Mouse (Mus musculus): ENCODE measurements around the gene Rpl3.

Gene Rpl3

DNA sequence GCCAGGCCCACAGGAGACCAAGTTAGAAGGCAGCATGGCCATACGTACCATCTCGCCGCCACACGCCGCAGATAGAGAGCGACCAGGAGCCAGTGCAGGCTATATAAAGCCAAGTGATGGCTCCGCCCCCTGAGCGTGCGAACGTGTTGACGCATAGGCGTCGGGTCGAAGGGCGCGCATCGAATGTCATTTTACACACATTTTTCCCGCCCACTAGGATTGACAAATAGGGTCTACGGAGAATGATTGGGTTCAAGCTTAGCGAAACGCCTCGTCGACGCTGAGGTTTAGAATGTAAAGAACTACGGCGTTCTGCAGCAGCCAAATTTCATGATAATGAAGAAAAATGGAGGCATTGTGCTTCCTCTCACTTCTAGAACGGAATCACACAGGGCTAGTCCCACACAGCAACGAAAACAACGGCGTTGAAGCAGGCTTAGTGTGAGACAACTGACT is 8.4 kb downstream of the Rpl3 start:
- DNase-seq: peak; percentile 98

DNA sequence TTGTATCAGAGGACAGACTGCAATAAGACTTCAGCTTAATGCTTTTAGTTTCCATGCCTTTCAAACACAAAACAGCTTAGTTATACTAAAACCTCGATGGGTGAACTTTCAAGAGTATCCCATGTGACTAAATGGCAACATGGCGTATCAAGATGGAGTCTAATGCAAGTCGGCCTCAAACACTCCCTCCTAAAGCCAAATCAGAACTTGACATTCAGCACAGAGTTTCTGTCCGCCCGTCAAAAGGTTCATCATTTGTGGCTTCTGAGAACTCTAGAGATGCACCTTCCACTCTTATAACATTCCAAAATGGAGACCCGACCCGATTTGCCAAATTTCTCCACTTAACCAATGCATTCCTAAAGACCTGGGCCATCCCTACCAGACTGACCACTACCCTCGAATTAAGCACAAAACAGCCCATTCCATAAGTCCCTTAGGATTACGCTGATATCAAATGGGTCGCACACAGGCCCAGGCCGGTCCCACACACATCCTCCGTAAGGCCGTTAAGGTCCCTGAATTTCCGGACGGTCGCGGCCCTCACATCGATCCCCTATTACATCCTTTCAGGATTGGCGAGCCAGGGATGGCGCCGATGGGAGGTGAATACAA is 8.9 kb downstream of the Rpl3 start:
- DNase-seq: no peak

DNA sequence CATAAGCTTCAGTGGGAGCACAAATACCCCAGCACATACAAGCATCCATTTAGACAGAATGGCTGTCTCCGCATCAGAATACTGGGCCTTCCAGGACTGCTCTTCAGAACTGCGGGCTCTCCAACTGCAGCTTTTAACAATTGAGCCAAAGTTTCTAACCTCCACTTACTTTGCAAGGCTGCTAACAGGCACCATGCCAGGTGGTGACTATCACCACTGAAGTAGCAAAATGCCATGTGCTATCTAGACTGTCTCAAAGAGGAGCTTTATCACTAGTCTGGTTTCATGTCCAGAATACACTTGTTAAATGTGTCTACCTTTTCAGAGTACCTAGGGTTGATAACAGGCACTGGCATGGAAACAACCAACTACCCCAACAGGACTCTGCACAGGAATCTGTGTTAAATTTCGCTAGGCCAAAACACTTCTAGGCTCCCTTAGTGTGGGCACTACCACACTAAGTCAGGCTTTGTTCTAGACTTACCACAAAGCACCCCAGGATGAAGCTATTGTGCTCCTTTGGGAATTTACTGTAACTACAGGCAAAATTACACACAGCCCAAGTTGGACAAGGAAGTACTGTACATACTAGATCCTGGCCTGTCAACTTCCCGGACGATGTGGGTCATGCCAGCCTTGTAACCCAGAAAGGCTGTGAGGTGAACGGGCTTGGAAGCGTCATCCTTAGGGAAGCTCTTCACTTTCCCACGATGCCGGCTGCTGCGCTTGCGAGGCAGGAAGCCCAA is 9.7 kb downstream of the Rpl3 start:
- no peak for DNase-seq

DNA sequence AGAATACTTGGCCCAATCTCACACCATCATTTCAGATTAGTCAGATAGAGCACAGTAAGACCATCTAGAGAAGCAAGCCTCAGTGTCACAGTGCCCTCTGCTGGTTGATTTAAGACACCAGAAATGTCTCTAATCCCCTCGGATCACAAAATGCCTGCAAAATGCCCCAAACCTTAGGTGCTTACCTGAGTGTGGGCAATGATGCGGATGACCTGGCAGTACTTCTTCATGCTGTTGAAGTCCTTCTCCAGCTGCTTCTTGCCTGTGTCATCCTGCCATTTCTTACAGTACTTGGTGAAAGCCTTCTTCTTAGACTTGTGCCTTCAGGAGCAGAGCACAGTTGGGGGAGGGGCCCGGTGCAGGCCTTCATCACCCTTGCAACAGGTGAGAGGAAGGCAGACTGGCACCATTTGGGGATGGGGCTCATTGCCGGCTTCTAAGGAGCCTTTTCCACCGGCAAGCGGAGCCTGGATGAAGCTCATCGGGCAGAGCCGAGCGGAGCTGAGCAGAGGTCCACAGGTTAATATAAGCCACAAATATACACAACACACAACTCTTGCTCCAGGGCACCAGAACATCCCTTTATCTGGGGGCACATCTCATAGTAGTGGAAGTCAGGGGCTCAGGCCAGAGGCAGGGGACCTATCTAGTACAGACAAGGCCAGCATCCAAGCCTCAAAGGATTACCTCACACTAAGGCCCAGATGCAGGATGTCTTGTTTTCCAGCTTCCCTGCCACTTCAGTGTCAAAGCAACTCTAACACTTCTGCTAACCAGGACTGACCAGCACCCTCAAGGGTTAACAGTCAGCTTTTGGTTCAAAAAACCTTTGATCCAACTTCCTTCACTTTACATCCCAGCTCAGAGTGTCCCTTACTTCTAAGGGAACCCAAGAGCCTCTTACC is 10.7 kb downstream of the Rpl3 start:
- DNase-seq: no peak

DNA sequence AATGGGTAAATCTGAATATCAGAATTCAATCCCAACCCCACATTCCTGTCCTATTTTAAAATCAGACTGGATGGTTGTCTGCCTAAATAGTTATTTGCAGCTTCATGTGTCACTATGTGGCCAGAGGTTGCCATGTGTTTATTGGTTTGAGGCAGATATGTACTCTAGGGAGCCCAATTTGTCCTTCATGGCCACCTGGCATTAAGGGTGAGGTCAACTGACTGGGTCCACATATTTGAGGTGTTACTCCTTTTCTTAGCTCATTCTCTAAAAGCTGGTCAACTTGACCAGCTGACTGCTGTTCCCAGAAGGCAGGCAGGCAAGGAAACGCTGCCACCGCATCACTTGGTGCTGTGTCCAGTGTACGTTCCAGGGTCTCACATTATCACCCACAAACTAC is 11.7 kb downstream of the Rpl3 start:
- DNase-seq: no peak

DNA sequence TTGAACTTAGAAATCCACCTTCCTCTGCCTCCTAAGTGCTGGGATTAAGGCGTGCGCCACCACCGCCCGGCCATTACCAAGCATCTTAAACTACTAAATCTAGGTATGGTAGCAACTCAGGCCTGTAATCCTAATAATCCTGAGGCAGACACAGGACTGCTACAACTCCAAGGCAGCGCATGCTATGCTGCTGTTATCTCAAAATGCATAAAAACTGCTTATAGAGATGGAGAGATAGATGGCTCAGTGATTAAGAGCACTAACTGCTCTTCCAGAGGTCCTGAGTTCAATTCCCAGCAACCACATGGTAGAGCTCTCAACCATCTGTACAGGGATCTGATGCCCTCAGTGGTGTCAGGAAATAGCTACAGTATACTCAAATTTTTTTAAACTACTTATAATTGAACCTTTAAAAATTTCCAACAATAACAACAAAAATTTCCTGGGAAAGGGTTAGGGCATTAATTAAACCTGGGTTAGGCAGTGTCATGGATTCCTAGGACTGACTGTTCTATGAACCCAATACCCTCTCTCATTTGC is 12.5 kb downstream of the Rpl3 start:
- no peak for DNase-seq

DNA sequence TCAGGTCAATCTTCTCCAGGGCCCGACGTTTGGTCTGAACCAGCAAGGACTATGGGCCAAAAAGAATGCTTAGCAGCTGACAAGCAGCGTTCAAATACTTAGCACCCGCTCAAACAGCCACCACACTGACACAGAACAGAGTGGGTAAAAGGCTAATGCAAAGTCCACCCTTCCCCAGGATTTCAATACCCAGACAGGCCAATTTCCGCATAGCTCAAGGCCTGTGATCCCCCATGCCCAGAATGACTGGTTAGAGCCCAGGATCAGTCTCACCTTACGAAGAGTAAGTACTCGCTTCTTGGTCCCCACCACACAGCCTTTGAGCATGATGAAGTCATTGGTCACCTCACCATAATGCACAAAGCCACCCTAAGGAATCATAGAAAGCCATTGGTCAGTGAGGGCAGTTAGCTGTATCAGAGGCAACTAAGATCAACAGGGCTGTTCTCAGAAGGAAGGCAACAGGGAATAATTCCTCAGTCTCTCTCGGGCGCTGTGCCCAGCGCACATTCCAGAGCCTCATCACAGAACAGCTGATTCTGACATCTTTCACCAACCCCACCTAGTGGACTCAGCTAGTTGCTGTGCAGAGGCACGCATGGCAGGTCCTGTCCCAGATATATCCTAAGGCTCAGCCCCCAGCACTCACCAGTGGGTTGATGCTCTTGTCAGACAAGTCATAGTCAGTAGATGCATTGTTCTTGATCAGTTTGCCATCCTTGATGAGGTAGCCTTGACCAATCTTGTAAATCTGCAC is 13.4 kb downstream of the Rpl3 start:
- DNase-seq: no peak

DNA sequence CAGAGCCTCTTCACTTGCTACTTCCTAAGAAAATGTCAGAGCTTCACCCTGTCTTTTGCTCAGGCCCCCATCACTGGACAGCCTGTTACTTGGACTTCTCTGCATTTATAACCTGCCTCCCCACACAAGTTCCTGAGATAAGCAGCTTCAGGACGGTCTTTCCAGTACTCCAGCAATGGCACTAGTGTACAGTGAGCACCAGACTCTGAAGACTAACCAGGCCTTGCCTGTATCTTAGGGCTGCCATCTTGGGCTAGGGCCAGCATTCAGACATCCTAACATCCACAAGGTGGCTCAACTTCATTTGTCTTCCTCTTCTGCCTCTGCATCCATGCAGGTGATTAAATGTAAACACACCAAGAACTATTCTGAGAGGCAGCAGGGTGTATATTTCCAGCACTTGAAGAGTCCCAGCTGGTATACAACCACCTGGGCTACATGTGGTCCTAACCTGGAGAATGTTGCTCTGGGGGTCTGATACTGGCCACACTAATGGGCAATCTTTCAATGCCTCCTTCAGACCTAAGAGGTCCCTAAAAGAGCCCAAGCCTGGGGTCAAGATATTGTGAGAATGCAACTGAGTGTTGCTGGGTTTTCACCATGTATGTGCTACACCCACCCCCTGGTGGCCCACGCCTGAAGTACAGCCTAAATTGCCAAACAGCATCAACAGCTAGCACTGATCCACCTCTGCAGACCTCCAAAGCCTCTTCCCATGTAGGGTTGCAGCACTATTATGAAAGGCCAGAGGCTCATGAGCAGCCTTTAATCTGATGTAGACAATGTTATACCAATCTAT is 15.1 kb downstream of the Rpl3 start:
- DNase-seq: peak; percentile 52

DNA sequence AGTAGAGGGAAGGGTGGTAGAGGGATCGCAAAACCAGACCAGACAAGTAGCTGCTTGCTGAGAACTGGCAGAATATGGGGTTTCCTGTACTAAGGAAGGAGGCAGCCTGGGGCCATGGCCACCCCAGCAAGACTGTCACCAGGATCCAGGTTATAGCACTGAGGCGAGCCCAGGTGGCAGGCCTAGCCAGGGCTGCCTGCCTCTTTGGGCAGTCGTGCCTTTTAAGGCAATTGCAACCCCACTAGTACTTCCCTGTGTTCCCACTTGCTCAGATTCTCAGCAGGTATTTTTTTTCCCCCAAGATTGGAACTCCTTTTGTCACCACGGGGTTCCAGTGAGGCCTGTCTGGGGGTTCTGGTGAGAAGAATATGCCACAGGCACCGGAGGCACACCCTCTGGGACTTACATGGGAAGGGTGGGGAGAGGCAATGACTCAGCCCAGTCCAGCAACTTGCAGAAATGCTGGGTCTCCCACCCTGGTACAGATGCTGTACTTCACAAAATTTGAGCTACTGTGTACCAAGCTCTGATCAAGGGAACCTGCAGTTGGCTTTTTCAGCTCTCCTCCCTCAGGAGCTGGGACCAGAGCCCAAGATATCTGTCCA is 15.8 kb downstream of the Rpl3 start:
- DNase-seq: no peak

DNA sequence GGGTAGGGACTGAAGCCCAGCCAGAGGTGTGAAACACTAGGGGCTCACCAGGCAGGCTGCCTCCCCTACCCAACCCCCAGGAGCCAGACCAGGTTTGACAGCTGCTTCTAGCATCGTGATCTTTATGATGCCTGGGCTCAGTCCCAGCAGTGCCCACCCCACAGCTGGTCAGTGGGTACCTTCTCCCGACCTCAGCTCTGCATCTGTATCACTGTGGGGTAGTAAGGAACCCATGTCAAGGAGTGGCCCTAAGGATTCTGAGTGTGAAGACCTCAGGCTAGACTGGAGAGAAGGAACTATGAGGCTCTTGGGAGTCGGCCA is 16.3 kb downstream of the Rpl3 start:
- DNase-seq: no peak

DNA sequence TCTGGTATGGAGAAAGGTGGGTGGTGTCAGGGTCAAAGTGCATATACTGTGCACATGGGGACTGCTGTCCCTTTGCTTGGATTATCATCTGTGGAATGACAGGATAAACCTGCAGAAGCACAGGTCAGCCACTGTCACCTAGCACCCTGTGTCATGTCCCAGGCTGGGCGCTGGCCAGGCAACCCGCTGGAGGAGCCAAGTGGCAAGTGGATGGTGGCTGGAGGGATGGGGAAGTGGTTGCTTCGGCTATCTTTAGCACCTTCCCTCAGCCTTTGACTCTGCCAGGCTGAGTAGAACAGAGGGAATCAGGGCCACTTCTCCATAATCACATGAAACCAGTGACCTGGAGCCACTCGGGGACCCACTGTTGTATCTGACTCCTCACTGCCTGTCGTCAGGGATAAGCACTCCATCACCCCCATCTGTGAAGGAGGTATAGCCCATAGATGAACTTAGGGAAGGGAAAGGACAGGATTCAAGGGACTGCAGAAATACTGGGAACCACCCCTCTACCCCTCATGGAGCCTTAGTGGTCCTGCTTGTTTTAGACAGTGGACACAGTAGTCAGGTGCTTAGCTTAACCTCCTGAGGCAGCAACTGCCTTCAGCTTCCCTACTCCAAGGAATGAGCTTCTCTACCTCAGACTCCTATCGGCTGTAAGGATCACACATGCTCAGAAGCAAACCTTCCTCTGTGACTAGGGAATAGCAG is 16.9 kb downstream of the Rpl3 start:
- no peak for DNase-seq

DNA sequence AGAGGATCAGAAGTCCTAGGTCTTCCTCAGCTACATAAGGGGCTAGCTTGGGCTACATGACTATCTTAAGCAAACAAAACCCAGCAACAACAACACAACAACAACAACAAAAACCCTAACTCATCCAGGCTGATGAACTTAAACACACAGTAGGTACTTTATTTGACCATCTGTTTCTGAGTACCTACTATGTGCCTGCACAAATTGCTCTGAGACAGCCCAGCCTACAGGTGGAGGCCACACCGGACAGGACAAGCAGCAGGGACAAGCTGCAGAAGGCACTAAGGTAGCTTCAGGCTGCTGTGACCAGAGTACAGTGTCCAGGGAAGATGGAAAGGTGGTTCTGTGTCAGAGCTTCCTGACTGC is 18.4 kb downstream of the Rpl3 start:
- no peak for DNase-seq

DNA sequence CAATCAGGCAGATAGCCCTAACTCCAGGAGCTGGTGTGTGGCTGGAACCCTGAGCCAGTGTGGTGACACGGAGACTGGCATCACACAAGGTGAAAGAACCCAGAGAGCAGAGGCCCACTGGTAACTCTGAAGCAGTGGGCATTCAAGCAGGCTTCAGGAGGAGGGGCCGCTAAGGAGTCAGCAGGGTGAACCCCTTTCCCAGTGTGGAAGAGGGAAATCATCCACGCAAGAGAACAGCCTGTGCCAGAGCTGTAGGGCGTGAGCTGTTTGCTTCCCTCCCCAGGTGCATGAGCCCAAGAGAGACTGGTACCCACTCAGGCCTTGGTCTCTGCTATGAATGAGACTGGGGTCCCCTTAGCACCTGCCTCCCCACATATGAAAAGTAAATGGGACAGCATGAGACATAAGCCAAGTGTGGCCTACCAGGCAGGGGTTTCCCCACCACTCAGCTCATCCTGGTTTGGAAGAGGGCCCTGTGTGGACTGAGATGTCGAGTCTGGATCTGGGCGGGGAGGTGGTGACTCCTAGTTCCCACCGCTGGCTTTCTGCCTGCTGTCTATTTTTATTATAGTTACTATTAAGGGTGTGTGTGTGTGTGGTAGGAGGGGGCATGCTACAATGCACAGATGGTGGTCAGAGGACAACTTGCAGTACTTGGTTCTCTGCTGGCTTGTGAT is 19.0 kb downstream of the Rpl3 start:
- DNase-seq: no peak

DNA sequence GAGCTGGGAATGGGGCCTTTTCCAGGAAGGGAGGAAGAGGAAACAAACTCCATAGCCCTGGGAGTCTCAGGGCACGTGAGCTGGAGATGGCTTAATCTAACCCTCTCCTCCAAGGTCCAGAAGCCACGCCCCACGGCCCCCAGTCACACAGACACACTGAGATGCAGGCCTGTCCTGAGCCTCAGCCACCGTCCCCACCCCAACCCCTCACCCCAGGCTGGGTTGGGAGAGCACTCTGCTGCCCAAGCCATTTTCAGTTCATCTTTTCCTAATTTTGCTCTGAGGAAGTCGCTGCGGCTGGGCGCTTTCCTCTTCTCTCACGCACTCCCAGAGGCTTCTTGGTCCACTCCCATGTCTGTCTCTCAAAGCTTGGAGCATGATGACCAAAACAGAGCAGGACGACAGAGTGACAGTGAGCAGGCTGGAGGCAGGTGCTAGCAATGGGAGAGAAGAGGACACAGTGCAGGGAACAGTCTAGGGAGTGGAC is 19.7 kb downstream of the Rpl3 start:
- no peak for DNase-seq

DNA sequence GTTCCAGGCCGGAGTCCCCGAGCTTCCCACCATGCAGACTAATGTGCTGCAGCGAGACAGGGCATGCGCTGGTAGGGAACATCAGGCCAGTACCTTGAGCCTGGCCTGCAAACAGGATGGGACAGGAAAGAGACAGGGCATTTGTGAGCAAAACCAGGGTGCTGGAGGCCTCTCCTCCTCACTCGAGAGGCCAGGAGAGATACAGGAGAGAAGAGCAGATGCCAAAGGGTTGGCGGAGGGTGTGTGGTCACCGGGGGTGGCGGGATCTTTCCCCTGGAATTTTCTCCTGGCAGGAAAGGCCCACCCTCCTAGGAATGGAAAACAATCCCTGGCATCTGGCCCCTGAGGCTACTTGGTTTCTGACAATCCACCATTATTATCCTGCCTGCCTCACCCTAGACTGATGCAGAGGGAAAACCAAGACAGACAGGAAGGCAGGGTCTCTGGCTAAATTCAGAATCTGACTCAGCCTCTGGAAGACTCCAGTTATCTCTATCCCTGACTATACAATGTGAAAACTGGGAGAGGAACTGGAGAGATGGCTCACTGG is 21.5 kb downstream of the Rpl3 start:
- DNase-seq: no peak

DNA sequence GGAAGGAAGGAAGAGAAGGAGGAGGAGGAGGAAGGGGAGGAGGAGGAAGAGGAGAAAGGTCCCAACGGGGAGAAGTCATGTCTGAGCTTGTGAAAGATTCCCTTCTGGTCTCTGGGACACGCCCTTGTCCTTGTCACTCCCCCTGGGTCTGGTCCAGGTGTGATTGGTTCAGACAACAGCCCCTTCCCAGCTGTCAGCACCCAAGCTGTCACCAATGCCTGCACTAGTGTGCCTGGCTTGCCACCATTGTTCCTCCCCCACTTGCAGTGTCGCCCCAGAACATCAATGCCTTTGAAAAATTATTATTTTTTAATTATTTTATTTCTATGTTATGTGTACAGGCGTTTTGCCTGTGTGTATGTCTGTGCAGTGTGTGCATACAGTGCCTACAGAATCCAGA is 22.5 kb downstream of the Rpl3 start:
- DNase-seq: no peak

DNA sequence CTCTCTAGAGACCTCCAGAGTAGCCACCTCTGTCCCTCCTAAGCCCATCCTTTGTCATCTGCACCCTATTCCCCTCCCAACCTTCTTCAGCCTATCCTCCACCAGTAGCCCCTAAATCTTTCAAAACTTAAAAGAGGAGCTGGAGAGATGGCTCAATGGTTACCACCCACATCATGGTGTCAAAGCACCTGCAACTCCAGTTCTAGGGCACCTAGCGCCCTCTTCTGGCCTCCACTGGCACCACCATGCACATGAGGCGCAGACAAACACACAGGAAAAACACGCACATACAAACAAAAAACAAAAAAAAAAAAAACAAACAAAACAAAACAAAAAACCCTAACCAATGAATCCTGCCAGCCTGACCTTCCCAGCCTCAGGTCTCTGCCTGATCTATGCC is 25.1 kb downstream of the Rpl3 start:
- no peak for DNase-seq

DNA sequence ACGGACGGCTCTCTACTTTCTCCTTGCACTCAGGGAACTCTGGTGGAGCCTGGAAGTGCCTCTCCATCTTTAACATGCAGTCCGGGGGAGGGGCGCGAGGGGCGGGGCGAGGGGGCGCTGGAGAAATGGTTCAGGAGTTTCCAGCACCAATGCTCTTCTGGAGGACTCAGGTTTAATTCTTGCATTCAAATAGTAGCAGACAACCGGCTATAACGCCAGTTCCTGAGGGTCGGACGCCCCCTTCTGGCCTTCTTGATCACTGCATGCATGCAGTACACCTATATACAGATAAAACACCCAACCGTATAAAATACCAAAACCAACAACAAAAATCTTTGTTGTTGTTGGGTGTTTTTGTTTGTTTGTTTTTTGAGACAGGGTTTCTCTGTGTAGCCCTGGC is 26.3 kb downstream of the Rpl3 start:
- DNase-seq: no peak

DNA sequence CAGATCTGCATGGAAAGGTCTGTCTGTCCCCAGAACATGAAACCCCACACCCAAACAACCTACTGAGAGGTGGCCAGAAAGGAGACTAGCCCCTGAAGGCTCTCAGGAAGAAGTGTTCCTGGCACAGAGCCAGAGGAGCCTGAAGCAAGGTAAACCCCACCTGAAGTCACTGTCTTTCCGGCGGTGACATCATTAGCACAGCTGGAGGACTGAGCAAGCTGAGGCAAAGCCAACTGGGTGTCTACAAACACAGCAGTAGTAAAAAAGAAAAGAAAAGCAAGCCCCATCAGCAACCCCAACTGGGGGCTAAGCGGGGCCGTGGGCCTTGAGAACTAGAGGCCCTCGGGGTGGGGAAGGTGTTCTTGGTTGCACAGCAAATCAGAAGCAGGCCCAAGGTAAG is 26.7 kb downstream of the Rpl3 start:
- no peak for DNase-seq

DNA sequence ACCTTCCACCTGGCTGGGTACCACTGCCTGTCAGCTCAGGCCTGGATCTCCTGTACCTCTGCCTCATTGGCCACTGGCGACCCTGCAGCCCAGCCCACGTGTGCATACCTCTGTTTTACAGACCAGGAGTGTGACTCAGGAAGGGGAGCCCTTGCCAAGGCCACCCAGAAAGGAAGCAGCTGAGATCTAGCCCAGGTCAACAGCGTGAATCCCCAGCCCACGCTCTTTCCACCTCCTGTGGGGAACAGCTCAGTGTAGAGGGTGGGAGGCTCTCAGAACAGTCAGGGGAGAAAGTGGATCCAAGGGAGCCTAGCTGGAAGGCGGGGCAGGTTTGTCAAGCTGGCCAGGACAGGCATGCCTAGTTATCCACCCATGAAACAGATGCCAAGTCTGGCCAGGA is 28.8 kb downstream of the Rpl3 start:
- no peak for DNase-seq
